Mouse (Mus musculus): ENCODE data around the gene Disc1.

Gene Disc1

GRCm38 (mm10) chr8:125078771-125079384, 24.9 kb downstream of the Disc1 start:
- H3K27me3 ChIP-seq (ENCODE audit: control insufficient read depth, insufficient read depth, low read length, poor library complexity, severe bottlenecking), result no peaks in the 10 kb centered on the region
- no peaks in the 10 kb centered on the region for H3K36me3 ChIP-seq (ENCODE audit: control insufficient read depth, insufficient read depth, low read length, poor library complexity, severe bottlenecking)
- no peak for DNase-seq (ENCODE audit: low read depth, low spot score)

GRCm38 (mm10) chr8:125080388-125081344, 26.7 kb downstream of the Disc1 start:
- H3K27me3 ChIP-seq (ENCODE audit: control insufficient read depth, insufficient read depth, low read length, poor library complexity, severe bottlenecking), result no peaks in the 10 kb centered on the region
- DNase-seq (ENCODE audit: low read depth, low spot score), result no peak
- H3K36me3 ChIP-seq (ENCODE audit: control insufficient read depth, insufficient read depth, low read length, poor library complexity, severe bottlenecking), result no peaks in the 10 kb centered on the region

GRCm38 (mm10) chr8:125083746-125084145, 29.8 kb downstream of the Disc1 start:
- no peaks in the 10 kb centered on the region for H3K27me3 ChIP-seq (ENCODE audit: control insufficient read depth, insufficient read depth, low read length, poor library complexity, severe bottlenecking)

GRCm38 (mm10) chr8:125084523-125084922, 30.5 kb downstream of the Disc1 start:
- no peak for DNase-seq (ENCODE audit: low read depth, low spot score)
- no peaks in the 10 kb centered on the region for H3K36me3 ChIP-seq (ENCODE audit: control insufficient read depth, insufficient read depth, low read length, poor library complexity, severe bottlenecking)
- H3K27me3 ChIP-seq (ENCODE audit: control insufficient read depth, insufficient read depth, low read length, poor library complexity, severe bottlenecking), result no peaks in the 10 kb centered on the region

More at GRCm38 (mm10) chr8:125083746-125084145, 29.8 kb downstream of the Disc1 start:
- no peaks in the 10 kb centered on the region for H3K36me3 ChIP-seq (ENCODE audit: control insufficient read depth, insufficient read depth, low read length, poor library complexity, severe bottlenecking)
- peak; percentile 13 for DNase-seq (ENCODE audit: low read depth, low spot score)

- no peak for DNase-seq (ENCODE audit: low read depth, low spot score)
- Histone ChIP-seq H3K27me3 (ENCODE audit: control insufficient read depth, insufficient read depth, low read length, poor library complexity, severe bottlenecking) (no peaks in the 10 kb centered on the region), H3K36me3 (ENCODE audit: control insufficient read depth, insufficient read depth, low read length, poor library complexity, severe bottlenecking) (no peaks in the 10 kb centered on the region)
These were observed 37.1 kb downstream of the Disc1 start for GRCm38 (mm10) chr8:125090889-125091740.

GRCm38 (mm10) chr8:125097140-125097539, 43.1 kb downstream of the Disc1 start:
- no peak for DNase-seq (ENCODE audit: low read depth, low spot score)
- Histone ChIP-seq H3K27me3 (ENCODE audit: control insufficient read depth, insufficient read depth, low read length, poor library complexity, severe bottlenecking) (no peaks in the 10 kb centered on the region), H3K36me3 (ENCODE audit: control insufficient read depth, insufficient read depth, low read length, poor library complexity, severe bottlenecking) (no peaks in the 10 kb centered on the region)

GRCm38 (mm10) chr8:125098050-125098449, 44.1 kb downstream of the Disc1 start:
- H3K36me3 ChIP-seq (ENCODE audit: control insufficient read depth, insufficient read depth, low read length, poor library complexity, severe bottlenecking), result no peaks in the 10 kb centered on the region
- no peaks in the 10 kb centered on the region for H3K27me3 ChIP-seq (ENCODE audit: control insufficient read depth, insufficient read depth, low read length, poor library complexity, severe bottlenecking)
- no peak for DNase-seq (ENCODE audit: low read depth, low spot score)

GRCm38 (mm10) chr8:125102303-125102702, 48.3 kb downstream of the Disc1 start:
- DNase-seq (ENCODE audit: low read depth, low spot score), result no peak

GRCm38 (mm10) chr8:125113171-125113570, 59.2 kb downstream of the Disc1 start:
- H3K27me3 ChIP-seq (ENCODE audit: control insufficient read depth, insufficient read depth, low read length, poor library complexity, severe bottlenecking), result no peaks in the 10 kb centered on the region
- no peak for DNase-seq (ENCODE audit: low read depth, low spot score)

More at GRCm38 (mm10) chr8:125102303-125102702, 48.3 kb downstream of the Disc1 start:
- Histone ChIP-seq H3K36me3 (ENCODE audit: control insufficient read depth, insufficient read depth, low read length, poor library complexity, severe bottlenecking) (no peaks in the 10 kb centered on the region), H3K27me3 (ENCODE audit: control insufficient read depth, insufficient read depth, low read length, poor library complexity, severe bottlenecking) (no peaks in the 10 kb centered on the region)

GRCm38 (mm10) chr8:125113831-125114230, 59.8 kb downstream of the Disc1 start:
- H3K27me3 ChIP-seq (ENCODE audit: control insufficient read depth, insufficient read depth, low read length, poor library complexity, severe bottlenecking), result no peaks in the 10 kb centered on the region
- no peaks in the 10 kb centered on the region for H3K36me3 ChIP-seq (ENCODE audit: control insufficient read depth, insufficient read depth, low read length, poor library complexity, severe bottlenecking)
- DNase-seq (ENCODE audit: low read depth, low spot score), result no peak

More at GRCm38 (mm10) chr8:125113171-125113570, 59.2 kb downstream of the Disc1 start:
- H3K36me3 ChIP-seq (ENCODE audit: control insufficient read depth, insufficient read depth, low read length, poor library complexity, severe bottlenecking), result no peaks in the 10 kb centered on the region

GRCm38 (mm10) chr8:125115321-125115720, 61.3 kb downstream of the Disc1 start:
- Histone ChIP-seq H3K36me3 (ENCODE audit: control insufficient read depth, insufficient read depth, low read length, poor library complexity, severe bottlenecking) (no peaks in the 10 kb centered on the region), H3K27me3 (ENCODE audit: control insufficient read depth, insufficient read depth, low read length, poor library complexity, severe bottlenecking) (no peaks in the 10 kb centered on the region)
- DNase-seq (ENCODE audit: low read depth, low spot score), result no peak

GRCm38 (mm10) chr8:125116616-125117015, 62.6 kb downstream of the Disc1 start:
- DNase-seq (ENCODE audit: low read depth, low spot score), result peak; percentile 62
- H3K27me3 ChIP-seq (ENCODE audit: control insufficient read depth, insufficient read depth, low read length, poor library complexity, severe bottlenecking), result no peaks in the 10 kb centered on the region
- H3K36me3 ChIP-seq (ENCODE audit: control insufficient read depth, insufficient read depth, low read length, poor library complexity, severe bottlenecking), result no peaks in the 10 kb centered on the region; the same call in 1 of the 2 replicates

- no peaks in the 10 kb centered on the region for H3K36me3 ChIP-seq (ENCODE audit: control insufficient read depth, insufficient read depth, low read length, poor library complexity, severe bottlenecking)
These were observed 72.5 kb downstream of the Disc1 start for GRCm38 (mm10) chr8:125126482-125126881.

GRCm38 (mm10) chr8:125127621-125128020, 73.6 kb downstream of the Disc1 start:
- DNase-seq (ENCODE audit: low read depth, low spot score), result no peak
- Histone ChIP-seq H3K27me3 (ENCODE audit: control insufficient read depth, insufficient read depth, low read length, poor library complexity, severe bottlenecking) (no peaks in the 10 kb centered on the region), H3K36me3 (ENCODE audit: control insufficient read depth, insufficient read depth, low read length, poor library complexity, severe bottlenecking) (no peaks in the 10 kb centered on the region)

More at GRCm38 (mm10) chr8:125126482-125126881, 72.5 kb downstream of the Disc1 start:
- no peak for DNase-seq (ENCODE audit: low read depth, low spot score)
- no peaks in the 10 kb centered on the region for H3K27me3 ChIP-seq (ENCODE audit: control insufficient read depth, insufficient read depth, low read length, poor library complexity, severe bottlenecking)
